Mouse (Mus musculus): ENCODE results near the gene Pabpc4. TPM values are rescaled to one million over a fixed set of nuclear protein-coding genes. Genes with fewer than 3 reads are reported as not detected.

The Pabpc4 gene
- polyA plus RNA-seq, 1 experiment from 2014 or later, result 35.6 TPM

GRCm38 (mm10) chr4:123246221-123246620 lies 15.9 kb upstream of the Pabpc4 start:
- Histone ChIP-seq H3K4me2 (ENCODE audit: low read length) (no peak overlapping the region), H3K27ac (ENCODE audit: low read depth, low read length) (no peak overlapping the region), H3K4me3 (ENCODE audit: low read depth, low read length) (no peak overlapping the region), H3K9ac (ENCODE audit: low read length) (no peak overlapping the region), H3K27me3 (replicated peaks; ENCODE audit: control insufficient read depth, insufficient read depth, low read length) (no peaks in the 10 kb centered on the region), H3K9me3 (replicated peaks; ENCODE audit: control insufficient read depth, low read length) (no peaks in the 10 kb centered on the region), H3K4me1 (ENCODE audit: control insufficient read depth, insufficient read depth, low read length) (no peaks in the 10 kb centered on the region), H3K36me3 (ENCODE audit: control insufficient read depth, insufficient read depth, low read length) (no peaks in the 10 kb centered on the region)
- DNase-seq (ENCODE audit: low spot score) (no peak), ATAC-seq (no peak)
- 83% methylated on average over 7 of the region's 7 CpGs for WGBS

- Histone ChIP-seq H3K4me3 (ENCODE audit: low read depth, low read length) (no peak overlapping the region), H3K9ac (ENCODE audit: low read length) (no peak overlapping the region), H3K9me3 (replicated peaks; ENCODE audit: control insufficient read depth, low read length) (no peaks in the 10 kb centered on the region), H3K36me3 (ENCODE audit: control insufficient read depth, insufficient read depth, low read length) (no peaks in the 10 kb centered on the region), H3K4me2 (ENCODE audit: low read length) (no peak overlapping the region), H3K4me1 (ENCODE audit: control insufficient read depth, insufficient read depth, low read length) (no peaks in the 10 kb centered on the region), H3K27me3 (replicated peaks; ENCODE audit: control insufficient read depth, insufficient read depth, low read length) (no peaks in the 10 kb centered on the region), H3K27ac (ENCODE audit: low read depth, low read length) (no peak overlapping the region)
- WGBS, result 93% methylated on average over 5 of the region's 5 CpGs
- no peak for ATAC-seq
- DNase-seq (ENCODE audit: low spot score), result no peak
Measured at GRCm38 (mm10) chr4:123246651-123247050, 15.5 kb upstream of the Pabpc4 start.

GRCm38 (mm10) chr4:123247147-123247880 lies 14.8 kb upstream of the Pabpc4 start:
- no peak overlapping the region for H3K4me3 ChIP-seq (ENCODE audit: low read depth, low read length)
- no peak overlapping the region for H3K27ac ChIP-seq (ENCODE audit: low read depth, low read length)
- WGBS, result 73% methylated on average over 7 of the region's 7 CpGs
- no peak for DNase-seq (ENCODE audit: low spot score)
- H3K4me2 ChIP-seq (ENCODE audit: low read length), result no peak overlapping the region
- ATAC-seq, result no peak
- H3K9me3 ChIP-seq (replicated peaks; ENCODE audit: control insufficient read depth, low read length), result no peaks in the 10 kb centered on the region
- H3K36me3 ChIP-seq (ENCODE audit: control insufficient read depth, insufficient read depth, low read length), result no peaks in the 10 kb centered on the region
- H3K4me1 ChIP-seq (ENCODE audit: control insufficient read depth, insufficient read depth, low read length), result no peaks in the 10 kb centered on the region
- H3K27me3 ChIP-seq (replicated peaks; ENCODE audit: control insufficient read depth, insufficient read depth, low read length), result no peaks in the 10 kb centered on the region
- H3K9ac ChIP-seq (ENCODE audit: low read length), result no peak overlapping the region

GRCm38 (mm10) chr4:123248971-123249567 lies 13.1 kb upstream of the Pabpc4 start:
- no peak overlapping the region for H3K9ac ChIP-seq (ENCODE audit: low read length)
- ATAC-seq, result no peak
- H3K9me3 ChIP-seq (replicated peaks; ENCODE audit: control insufficient read depth, low read length), result no peaks in the 10 kb centered on the region
- DNase-seq (ENCODE audit: low spot score), result no peak
- H3K27me3 ChIP-seq (replicated peaks; ENCODE audit: control insufficient read depth, insufficient read depth, low read length), result no peaks in the 10 kb centered on the region
- H3K4me2 ChIP-seq (ENCODE audit: low read length), result no peak overlapping the region
- 73% methylated on average over 7 of the region's 7 CpGs for WGBS
- H3K4me1 ChIP-seq (ENCODE audit: control insufficient read depth, insufficient read depth, low read length), result no peaks in the 10 kb centered on the region
- no peak overlapping the region for H3K27ac ChIP-seq (ENCODE audit: low read depth, low read length)
- no peak overlapping the region for H3K4me3 ChIP-seq (ENCODE audit: low read depth, low read length)
- H3K36me3 ChIP-seq (ENCODE audit: control insufficient read depth, insufficient read depth, low read length), result no peaks in the 10 kb centered on the region

GRCm38 (mm10) chr4:123252214-123252613 lies 9.9 kb upstream of the Pabpc4 start:
- no peak for DNase-seq (ENCODE audit: low spot score)
- ATAC-seq, result no peak

GRCm38 (mm10) chr4:123254617-123255016 lies 7.5 kb upstream of the Pabpc4 start:
- DNase-seq (ENCODE audit: low spot score) (peak; percentile 87), ATAC-seq (0 out of 2 replicates have a peak, but pooled peaks have one; percentile 23)
- 17% methylated on average over 5 of the region's 5 CpGs for WGBS
- Histone ChIP-seq H3K9ac (ENCODE audit: low read length) (no peak overlapping the region), H3K9me3 (replicated peaks; ENCODE audit: control insufficient read depth, low read length) (no peaks in the 10 kb centered on the region), H3K27me3 (replicated peaks; ENCODE audit: control insufficient read depth, insufficient read depth, low read length) (no peaks in the 10 kb centered on the region), H3K4me2 (ENCODE audit: low read length) (no peak overlapping the region), H3K4me1 (ENCODE audit: control insufficient read depth, insufficient read depth, low read length) (no peaks in the 10 kb centered on the region), H3K27ac (ENCODE audit: low read depth, low read length) (no peak overlapping the region), H3K36me3 (ENCODE audit: control insufficient read depth, insufficient read depth, low read length) (no peaks in the 10 kb centered on the region), H3K4me3 (ENCODE audit: low read depth, low read length) (no peak overlapping the region)

More at GRCm38 (mm10) chr4:123252214-123252613, 9.9 kb upstream of the Pabpc4 start:
- H3K27ac ChIP-seq (ENCODE audit: low read depth, low read length), result no peak overlapping the region
- no peak overlapping the region for H3K4me2 ChIP-seq (ENCODE audit: low read length)
- H3K27me3 ChIP-seq (replicated peaks; ENCODE audit: control insufficient read depth, insufficient read depth, low read length), result no peaks in the 10 kb centered on the region
- no peaks in the 10 kb centered on the region for H3K36me3 ChIP-seq (ENCODE audit: control insufficient read depth, insufficient read depth, low read length)
- 65% methylated on average over 5 of the region's 5 CpGs for WGBS
- H3K4me3 ChIP-seq (ENCODE audit: low read depth, low read length), result no peak overlapping the region
- no peaks in the 10 kb centered on the region for H3K9me3 ChIP-seq (replicated peaks; ENCODE audit: control insufficient read depth, low read length)
- no peaks in the 10 kb centered on the region for H3K4me1 ChIP-seq (ENCODE audit: control insufficient read depth, insufficient read depth, low read length)
- no peak overlapping the region for H3K9ac ChIP-seq (ENCODE audit: low read length)

- Histone ChIP-seq H3K9me3 (replicated peaks; ENCODE audit: control insufficient read depth, low read length) (no peaks in the 10 kb centered on the region), H3K27ac (ENCODE audit: low read depth, low read length) (no peak overlapping the region), H3K4me2 (ENCODE audit: low read length) (no peak overlapping the region), H3K27me3 (replicated peaks; ENCODE audit: control insufficient read depth, insufficient read depth, low read length) (no peaks in the 10 kb centered on the region), H3K4me1 (ENCODE audit: control insufficient read depth, insufficient read depth, low read length) (no peaks in the 10 kb centered on the region), H3K4me3 (ENCODE audit: low read depth, low read length) (no peak overlapping the region), H3K36me3 (ENCODE audit: control insufficient read depth, insufficient read depth, low read length) (no peaks in the 10 kb centered on the region), H3K9ac (ENCODE audit: low read length) (no peak overlapping the region)
- no peak for ATAC-seq
- WGBS, result 58% methylated on average over 8 of the region's 8 CpGs
- DNase-seq (ENCODE audit: low spot score), result no peak
Measured at GRCm38 (mm10) chr4:123260071-123260746, 1.9 kb upstream of the Pabpc4 start.

GRCm38 (mm10) chr4:123271063-123271462 lies 8.9 kb downstream of the Pabpc4 start:
- no peaks in the 10 kb centered on the region for H3K27me3 ChIP-seq (replicated peaks; ENCODE audit: control insufficient read depth, insufficient read depth, low read length)
- H3K4me1 ChIP-seq (ENCODE audit: control insufficient read depth, insufficient read depth, low read length), result no peaks in the 10 kb centered on the region
- H3K36me3 ChIP-seq (ENCODE audit: control insufficient read depth, insufficient read depth, low read length), result no peaks in the 10 kb centered on the region
- no peaks in the 10 kb centered on the region for H3K9me3 ChIP-seq (replicated peaks; ENCODE audit: control insufficient read depth, low read length)
- DNase-seq (ENCODE audit: low spot score) (no peak), ATAC-seq (no peak)
- no peak overlapping the region for H3K4me2 ChIP-seq (ENCODE audit: low read length)
- 90% methylated on average over 3 of the region's 3 CpGs for WGBS
- H3K27ac ChIP-seq (ENCODE audit: low read depth, low read length), result no peak overlapping the region
- no peak overlapping the region for H3K9ac ChIP-seq (ENCODE audit: low read length)
- H3K4me3 ChIP-seq (ENCODE audit: low read depth, low read length), result no peak overlapping the region

- 79% methylated on average over 3 of the region's 3 CpGs for WGBS
Measured at GRCm38 (mm10) chr4:123280117-123280516, 18.0 kb downstream of the Pabpc4 start.

More at GRCm38 (mm10) chr4:123280117-123280516, 18.0 kb downstream of the Pabpc4 start:
- Histone ChIP-seq H3K9me3 (replicated peaks; ENCODE audit: control insufficient read depth, low read length) (no peaks in the 10 kb centered on the region), H3K9ac (ENCODE audit: low read length) (no peak overlapping the region), H3K27me3 (replicated peaks; ENCODE audit: control insufficient read depth, insufficient read depth, low read length) (no peaks in the 10 kb centered on the region), H3K4me2 (ENCODE audit: low read length) (no peak overlapping the region), H3K36me3 (ENCODE audit: control insufficient read depth, insufficient read depth, low read length) (no peaks in the 10 kb centered on the region), H3K27ac (ENCODE audit: low read depth, low read length) (no peak overlapping the region), H3K4me1 (ENCODE audit: control insufficient read depth, insufficient read depth, low read length) (peaks cover 14% of the 10 kb centered on the region), H3K4me3 (ENCODE audit: low read depth, low read length) (no peak overlapping the region)
- DNase-seq (ENCODE audit: low spot score), result no peak
- ATAC-seq, result no peak
